Mouse (Mus musculus): Measurements from ENCODE around the gene Csde1.

Gene Csde1

GRCm38 (mm10) chr3:103057752-103058151 lies 37.5 kb downstream of the Csde1 start:
- in situ Hi-C loops (cut with MboI; ENCODE audit: unreplicated experiment in 2 of 2): loop anchor here (25.0 kb wide), 2 partner anchors 305 to 330 kb away; no protein-coding TSS in a partner anchor

GRCm38 (mm10) chr3:103058207-103059157 lies 38.3 kb downstream of the Csde1 start, which contains the start of gene Nras:
TSS of gene Nras (plus strand) at chr3:103058285.
- in situ Hi-C loops (cut with MboI; ENCODE audit: unreplicated experiment in 2 of 2): loop anchor here (25.0 kb wide), 2 partner anchors 304 to 329 kb away; no protein-coding TSS in a partner anchor

GRCm38 (mm10) chr3:103066927-103067326 lies 46.7 kb downstream of the Csde1 start:
- in situ Hi-C loops (cut with MboI; ENCODE audit: unreplicated experiment in 2 of 2): loop anchor here (25.0 kb wide), 2 partner anchors 295 to 320 kb away; no protein-coding TSS in a partner anchor

- in situ Hi-C loops (cut with MboI; ENCODE audit: unreplicated experiment in 2 of 2): loop anchor here (25.0 kb wide), 2 partner anchors 293 to 318 kb away; no protein-coding TSS in a partner anchor
Observed at GRCm38 (mm10) chr3:103068971-103069370, 48.7 kb downstream of the Csde1 start.

DNA sequence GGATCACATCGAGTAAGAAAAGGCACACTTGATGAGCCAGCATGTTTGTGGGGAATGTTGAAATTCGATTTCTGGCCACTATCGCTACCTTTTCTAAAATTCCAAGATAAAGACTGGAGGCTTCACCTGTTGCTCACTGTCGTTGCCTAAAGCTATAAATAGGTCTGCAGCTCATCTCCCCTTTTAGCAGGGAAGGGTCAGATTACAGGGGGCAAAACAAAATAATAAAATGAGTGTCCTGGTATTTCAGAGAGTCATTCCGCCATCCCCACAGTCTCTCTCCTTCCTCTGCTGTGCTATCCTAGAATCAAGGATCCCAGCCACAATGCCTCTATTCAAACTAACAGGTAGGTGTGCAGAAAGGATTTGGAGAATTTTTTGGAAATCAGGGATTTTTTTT lies 53.5 kb downstream of the Csde1 start, which contains the start of gene Ampd1:
TSS of gene Ampd1 (plus strand) at position 244 of the 400 bp plus-strand sequence.
- in situ Hi-C loops (cut with MboI; ENCODE audit: unreplicated experiment in 2 of 2): loop anchor here (25.0 kb wide), 2 partner anchors 289 to 314 kb away; no protein-coding TSS in a partner anchor

- in situ Hi-C loops (cut with MboI; ENCODE audit: unreplicated experiment in 2 of 2): no loop called here
Observed at GRCm38 (mm10) chr3:103075871-103076270, 55.6 kb downstream of the Csde1 start.

- in situ Hi-C loops (cut with MboI; ENCODE audit: unreplicated experiment in 2 of 2): no loop called here
Observed at GRCm38 (mm10) chr3:103076476-103076875, 56.2 kb downstream of the Csde1 start.

- in situ Hi-C loops (cut with MboI; ENCODE audit: unreplicated experiment in 2 of 2): no loop called here
Observed at GRCm38 (mm10) chr3:103079301-103079700, 59.1 kb downstream of the Csde1 start.

DNA sequence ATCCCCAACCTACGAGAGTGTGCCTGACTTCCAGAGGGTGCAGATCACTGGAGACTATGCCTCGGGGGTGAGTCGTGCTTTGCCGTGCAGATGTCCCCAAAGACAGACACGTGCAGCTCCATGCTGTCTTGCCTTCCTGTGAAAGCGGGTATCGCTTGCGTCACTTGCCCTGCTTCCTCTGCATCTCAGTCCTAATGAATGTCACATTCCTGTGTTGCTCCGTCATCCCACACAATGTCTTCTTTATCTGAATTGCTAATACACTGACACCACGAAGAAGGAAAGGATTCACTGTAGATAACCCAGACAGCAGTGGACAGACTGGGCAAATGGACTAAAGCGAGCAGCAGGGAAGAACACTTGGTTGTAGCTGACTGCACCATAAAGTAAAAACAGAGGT lies 60.8 kb downstream of the Csde1 start:
- in situ Hi-C loops (cut with MboI; ENCODE audit: unreplicated experiment in 2 of 2): no loop called here

DNA sequence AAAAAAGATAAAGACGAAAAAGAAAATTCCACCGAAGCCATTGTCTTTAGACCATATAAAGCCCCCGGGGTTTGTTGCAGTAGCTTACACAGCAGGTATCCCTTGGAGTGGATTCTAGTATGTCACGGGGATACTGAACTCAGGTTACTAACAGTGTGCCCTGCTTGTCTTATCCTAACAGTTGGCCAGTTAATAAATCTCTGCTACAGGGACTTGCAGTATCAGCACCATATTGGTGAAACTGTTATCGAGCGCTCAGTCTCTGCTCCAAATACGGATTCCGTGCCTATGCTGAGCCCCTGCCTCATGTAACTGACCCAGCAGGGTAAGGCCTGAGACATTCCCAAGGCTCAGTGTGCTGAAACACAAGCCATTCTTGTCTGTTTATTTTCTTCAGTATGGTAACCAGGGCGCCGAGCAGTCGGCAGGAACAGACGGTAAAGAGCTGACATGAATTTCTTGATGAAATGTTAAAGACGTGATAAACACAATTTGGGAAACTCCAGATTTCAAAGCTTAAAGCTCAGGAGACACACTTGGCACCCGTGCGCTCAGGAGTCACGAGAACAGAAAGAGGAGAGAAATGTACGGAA lies 61.7 kb downstream of the Csde1 start:
- in situ Hi-C loops (cut with MboI; ENCODE audit: unreplicated experiment in 2 of 2): no loop called here

DNA sequence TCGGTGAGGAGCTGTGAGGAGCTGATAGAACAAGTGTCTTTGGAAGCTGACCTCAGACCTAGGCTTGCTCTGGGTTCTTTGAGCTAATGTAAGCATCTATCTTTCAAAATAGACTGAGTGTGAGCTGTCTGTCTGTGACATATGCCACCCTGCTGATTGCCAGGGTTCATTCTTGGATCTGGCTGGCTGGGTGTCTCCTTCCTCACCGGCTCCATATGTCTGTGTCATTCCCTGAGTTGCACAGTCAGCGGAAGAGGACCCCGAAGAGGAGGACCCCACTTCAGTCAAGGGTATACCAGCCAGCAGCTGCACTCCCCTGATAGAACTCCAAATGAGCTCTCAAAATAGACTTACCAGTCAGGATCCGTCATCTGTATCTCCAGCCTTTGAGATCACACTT lies 62.5 kb downstream of the Csde1 start:
- in situ Hi-C loops (cut with MboI; ENCODE audit: unreplicated experiment in 2 of 2): no loop called here

GRCm38 (mm10) chr3:103085986-103086385 lies 65.8 kb downstream of the Csde1 start:
- in situ Hi-C loops (cut with MboI; ENCODE audit: unreplicated experiment in 2 of 2): no loop called here

GRCm38 (mm10) chr3:103091753-103092152 lies 71.5 kb downstream of the Csde1 start:
- in situ Hi-C loops (cut with MboI; ENCODE audit: unreplicated experiment in 2 of 2): no loop called here

GRCm38 (mm10) chr3:103098662-103099061 lies 78.4 kb downstream of the Csde1 start:
- in situ Hi-C loops (cut with MboI; ENCODE audit: unreplicated experiment in 2 of 2): no loop called here

DNA sequence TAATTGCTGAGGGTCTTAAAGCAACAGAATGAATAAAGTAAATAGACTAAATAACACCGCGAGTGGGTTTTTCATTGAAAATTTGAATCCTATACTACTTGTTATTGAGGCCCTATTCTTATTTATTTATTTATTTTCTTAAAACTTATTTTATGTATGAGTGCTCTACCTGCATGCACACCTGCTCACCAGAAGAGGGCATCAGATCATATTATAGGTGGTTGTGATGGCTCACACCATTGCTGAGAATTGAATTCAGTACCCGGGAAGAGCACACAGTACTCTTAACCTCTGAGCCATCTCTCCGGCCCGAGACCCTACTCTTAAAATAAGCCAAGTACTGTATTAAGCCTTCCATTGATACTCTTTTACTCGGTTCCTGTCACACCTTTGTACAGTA lies 79.4 kb downstream of the Csde1 start:
- in situ Hi-C loops (cut with MboI; ENCODE audit: unreplicated experiment in 2 of 2): loop anchor here (10.0 kb wide), 1 partner anchor 385 kb away; no protein-coding TSS in a partner anchor

DNA sequence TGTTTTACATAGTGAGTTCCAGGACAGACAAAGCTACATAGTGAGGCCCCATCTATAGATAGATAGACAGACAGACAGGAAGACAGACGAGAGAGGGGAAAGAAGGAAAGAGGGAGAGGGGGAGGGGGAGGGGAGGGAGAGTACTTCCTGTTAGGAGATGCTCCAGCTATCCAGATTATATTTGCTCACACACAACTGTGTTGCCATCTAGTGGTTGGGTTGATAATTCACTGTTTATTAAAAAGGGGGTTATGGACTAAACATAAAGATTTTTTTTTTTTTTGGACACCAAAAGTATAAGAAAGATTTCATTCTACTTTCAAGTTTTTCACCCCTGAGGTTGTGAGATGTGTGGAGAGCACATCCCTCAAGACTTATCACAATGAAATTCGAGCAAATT lies 80.5 kb downstream of the Csde1 start:
- in situ Hi-C loops (cut with MboI; ENCODE audit: unreplicated experiment in 2 of 2): loop anchor here (10.0 kb wide), 1 partner anchor 386 kb away; no protein-coding TSS in a partner anchor

DNA sequence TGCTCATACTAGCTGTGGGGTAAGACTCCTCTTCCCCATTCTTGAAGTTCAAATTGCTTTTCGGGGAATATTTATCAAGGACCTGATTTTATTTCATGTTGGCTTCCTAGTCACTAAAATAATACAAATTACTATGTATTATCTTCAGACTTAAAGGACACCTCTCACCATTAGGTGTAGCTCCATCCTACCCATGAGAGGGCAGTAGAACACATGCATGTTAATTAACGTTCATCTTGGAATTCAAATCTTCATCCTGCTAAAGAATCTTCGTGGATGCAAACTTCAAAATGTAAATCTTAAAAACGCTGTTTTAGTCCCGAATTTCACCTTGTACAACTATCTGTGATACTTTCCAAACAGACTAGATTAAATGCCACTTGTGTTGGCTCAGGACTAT lies 81.0 kb downstream of the Csde1 start:
- in situ Hi-C loops (cut with MboI; ENCODE audit: unreplicated experiment in 2 of 2): loop anchor here (10.0 kb wide), 1 partner anchor 386 kb away; no protein-coding TSS in a partner anchor

DNA sequence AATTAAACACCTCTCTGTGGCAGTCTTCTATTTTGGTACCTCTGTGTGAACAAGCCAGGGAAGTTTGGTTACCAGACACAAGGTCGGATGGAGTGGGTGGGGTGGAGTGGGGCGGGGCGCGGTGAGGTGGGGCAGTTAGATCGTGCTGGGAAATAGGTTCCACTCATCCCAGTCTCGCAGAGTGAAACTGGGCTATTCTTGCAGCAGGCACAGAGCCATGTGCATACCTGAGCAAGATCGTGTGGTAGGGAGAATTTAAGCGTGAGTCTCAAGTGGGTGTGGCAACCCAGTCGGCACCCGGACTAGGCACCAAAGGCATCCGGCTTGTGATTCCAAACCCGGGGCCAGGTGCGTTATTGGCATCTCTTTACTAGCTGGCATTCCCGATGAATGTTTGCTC lies 81.7 kb downstream of the Csde1 start:
- in situ Hi-C loops (cut with MboI; ENCODE audit: unreplicated experiment in 2 of 2): loop anchor here (10.0 kb wide), 1 partner anchor 387 kb away; no protein-coding TSS in a partner anchor

DNA sequence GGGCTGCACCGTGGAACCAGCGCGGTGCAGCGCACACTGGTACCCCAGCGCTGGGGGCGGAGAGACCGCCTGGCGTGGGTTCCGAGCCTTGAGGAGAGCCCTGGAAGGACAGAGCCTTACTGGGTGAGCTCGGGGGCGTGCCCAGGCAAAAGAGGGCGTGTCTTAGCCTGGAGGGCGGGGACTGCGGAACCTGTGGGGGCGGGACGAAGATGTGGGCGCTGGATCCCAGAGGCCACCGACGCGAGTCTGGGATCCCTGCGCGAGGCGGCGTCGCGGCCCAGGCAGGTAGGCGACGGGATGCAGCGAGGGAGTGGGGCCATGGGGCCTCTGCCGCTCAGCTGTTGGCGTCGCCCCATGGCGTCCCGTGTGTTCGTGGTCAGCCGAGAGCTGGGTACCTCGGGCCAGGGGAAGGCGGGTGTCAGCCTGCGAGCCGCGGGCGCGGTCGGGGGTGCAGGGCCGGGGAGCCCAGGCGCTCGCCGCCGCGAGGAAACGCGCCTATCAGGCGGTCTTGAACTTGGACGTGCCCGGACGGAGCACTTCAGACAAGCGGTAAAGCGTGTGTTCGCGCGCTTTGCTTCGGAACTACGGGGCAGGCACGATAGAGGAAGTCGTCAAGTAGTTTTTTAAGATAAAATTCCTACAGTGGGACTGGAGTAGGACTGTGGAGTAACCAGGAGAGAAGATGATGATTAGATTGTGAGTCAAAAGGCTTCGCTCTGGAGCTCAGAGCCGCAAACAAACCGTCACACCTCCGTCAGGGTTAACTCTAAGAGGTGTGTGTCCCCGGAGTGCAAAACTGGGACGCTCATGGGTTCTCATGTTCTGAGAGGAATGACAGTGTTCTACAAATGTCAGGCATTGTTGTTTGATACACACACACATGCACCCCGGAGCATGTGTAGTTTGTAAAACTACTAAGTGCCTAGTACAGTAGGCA lies 82.5 kb downstream of the Csde1 start, which contains the start of gene Dennd2c:
TSS of gene Dennd2c (plus strand) at position 151 of the 937 bp plus-strand sequence.
- in situ Hi-C loops (cut with MboI; ENCODE audit: unreplicated experiment in 2 of 2): loop anchor here (10.0 kb wide), 1 partner anchor 388 kb away; no protein-coding TSS in a partner anchor
